Mouse (Mus musculus) heart, postnatal 0 days (tissue): ENCODE data around the gene Prkn.

Experiments used
- CTCF ChIP-seq: IDR thresholded peaks from 2 replicates; pipeline ENCODE4 v1.5.1; 2016; ENCODE audit warnings: antibody characterized with exemption, control low read depth, low read depth
- EP300 ChIP-seq: IDR thresholded peaks from 2 replicates; pipeline ENCODE4 v1.6.1; 2016; ENCODE audit warnings: antibody characterized with exemption, low read depth

GRCm38 (mm10) chr17:11394607-11395006 is 554.4 kb downstream of the Prkn start:
- TF ChIP-seq CTCF: no peak
- no peak for TF ChIP-seq EP300
